Mouse (Mus musculus): ENCODE data around the gene Oxct1.

DNA sequence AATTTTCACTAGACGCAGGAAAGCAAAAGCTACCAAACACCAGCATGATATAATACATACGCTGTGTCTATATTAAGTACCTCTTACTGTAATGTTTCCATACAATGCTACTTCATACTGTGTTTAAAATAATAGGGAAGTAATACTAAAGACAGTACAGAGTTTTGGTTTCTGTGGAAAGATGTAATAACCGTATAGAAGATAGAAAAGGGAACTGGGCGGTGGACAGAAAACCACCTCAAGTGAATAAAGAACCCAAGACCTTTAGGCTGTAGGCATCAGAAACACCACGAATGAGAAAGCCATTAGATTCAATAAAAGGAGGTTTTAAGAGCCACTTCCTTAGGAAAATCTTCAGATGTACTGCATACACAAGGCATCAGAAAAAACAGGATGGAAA, 43.5 kb upstream of the Oxct1 start:
- TF ChIP-seq POLR2A (IDR thresholded peaks at IDR 0.05; ENCODE audit: borderline replicate concordance, insufficient read depth, low read length) (no peak), CTCF (IDR thresholded peaks at IDR 0.05; ENCODE audit: borderline replicate concordance, insufficient read depth, low read depth, low read length) (no peak)

Measured in cerebellum, adult 2 months (tissue).